Mouse (Mus musculus) MEL (cell line): Measurements from ENCODE around the gene Flad1. TPM values are rescaled to one million over a fixed set of nuclear protein-coding genes. Genes with fewer than 3 reads are reported as not detected.

Experiments
- DNase-seq: peaks from one replicate; pipeline ENCODE4 v3.0.0; 2011; ENCODE audit warnings: low read depth, low spot score
- H3K27ac ChIP-seq: 2 replicates; pipeline ENCODE4 v1.5.1; 2012; ENCODE audit warnings: low read depth, mild to moderate bottlenecking, control low read depth, low read length, moderate library complexity; ENCODE audit not compliant: control insufficient read depth
- H3K27me3 ChIP-seq, 2 experiments: fragments of 150-350 bp in 1 of 2; sonication (generic) in 1 of 2; 2 replicates each; pipeline ENCODE4 v1.6.1; 2012; ENCODE audit warnings: low read length in 2 of 2, mild to moderate bottlenecking in 2 of 2, improper control_type of control experiment in 1 of 2, moderate library complexity in 1 of 2; ENCODE audit not compliant: insufficient read depth in 2 of 2, control insufficient read depth in 1 of 2
- H3K36me3 ChIP-seq, 2 experiments: 2 replicates each; pipeline ENCODE4 v1.6.1; 2012 to 2014; ENCODE audit warnings: low read length in 2 of 2, improper control_type of control experiment in 1 of 2, inconsistent platforms in 1 of 2, mild to moderate bottlenecking in 1 of 2; ENCODE audit not compliant: insufficient read depth in 2 of 2, control insufficient read depth in 1 of 2
- H3K4me1 ChIP-seq, 2 experiments: fragments of 150-350 bp in 1 of 2; sonication (generic) in 1 of 2; 2 replicates each; pipeline ENCODE4 v1.6.1; 2012; ENCODE audit warnings: low read length in 2 of 2, improper control_type of control experiment in 1 of 2, mild to moderate bottlenecking in 1 of 2; ENCODE audit not compliant: insufficient read depth in 2 of 2, control insufficient read depth in 1 of 2
- H3K4me3 ChIP-seq, 2 experiments: fragments of 150-350 bp in 1 of 2; sonication (generic) in 1 of 2; 2 replicates each; pipeline ENCODE4 v1.5.1; 2012; ENCODE audit warnings: low read depth in 2 of 2, low read length in 2 of 2, mild to moderate bottlenecking in 2 of 2, moderate library complexity in 2 of 2, control low read depth in 1 of 2, improper control_type of control experiment in 1 of 2; ENCODE audit not compliant: control insufficient read depth in 1 of 2, insufficient read depth in 1 of 2
- H3K79me2 ChIP-seq: 2 replicates; pipeline ENCODE4 v1.6.1; 2012; ENCODE audit warnings: mild to moderate bottlenecking, low read length, moderate library complexity; ENCODE audit not compliant: control insufficient read depth, poor library complexity, insufficient read depth
- H3K9ac ChIP-seq: 2 replicates; pipeline ENCODE4 v1.6.1; 2012; ENCODE audit warnings: low read depth, mild to moderate bottlenecking, control low read depth, low read length, moderate library complexity; ENCODE audit not compliant: control insufficient read depth, poor library complexity, severe bottlenecking
- H3K9me3 ChIP-seq: fragments of 150-350 bp; sonication (generic); replicated peaks from 2 replicates; pipeline ENCODE4 v1.6.1; 2012; ENCODE audit warnings: mild to moderate bottlenecking, low read length, improper control_type of control experiment, moderate library complexity; ENCODE audit not compliant: insufficient read depth
- BHLHE40 ChIP-seq: IDR thresholded peaks from 2 replicates; pipeline ENCODE4 v1.6.1; 2012; ENCODE audit warnings: low read depth, mild to moderate bottlenecking, inconsistent platforms, low read length, improper control_type of control experiment, borderline replicate concordance
- CHD2 ChIP-seq: IDR thresholded peaks from 2 replicates; pipeline ENCODE4 v1.6.1; 2011; ENCODE audit warnings: low read length, improper control_type of control experiment
- CTCF ChIP-seq, 3 experiments: IDR thresholded peaks in 2 of 3; conservative IDR thresholded peaks in 1 of 3; 2 replicates each; pipeline ENCODE4 v1.5.1; 2011 to 2012; ENCODE audit warnings: low read length in 3 of 3, low read depth in 2 of 3, mild to moderate bottlenecking in 2 of 3, improper control_type of control experiment in 1 of 3, inconsistent platforms in 1 of 3, mixed read lengths in 1 of 3, moderate library complexity in 1 of 3; ENCODE audit not compliant: control insufficient read depth in 1 of 3, insufficient read depth in 1 of 3, poor library complexity in 1 of 3, severe bottlenecking in 1 of 3
- E2F4 ChIP-seq: IDR thresholded peaks from 2 replicates; pipeline ENCODE4 v1.6.1; 2011; ENCODE audit warnings: low read depth, low read length, improper control_type of control experiment, borderline replicate concordance
- ELF1 ChIP-seq: IDR thresholded peaks from 2 replicates; pipeline ENCODE4 v1.6.1; 2014; ENCODE audit warnings: low read depth, mild to moderate bottlenecking, inconsistent platforms, low read length, improper control_type of control experiment, moderate library complexity
- EP300 ChIP-seq, 2 experiments: IDR thresholded peaks; 2 replicates each; pipeline ENCODE4 v1.6.1; 2011; ENCODE audit warnings: improper control_type of control experiment in 2 of 2, low read length in 2 of 2, low read depth in 1 of 2, mild to moderate bottlenecking in 1 of 2
- GABPA ChIP-seq: IDR thresholded peaks from 2 replicates; pipeline ENCODE4 v1.6.1; 2012; ENCODE audit warnings: low read depth, mild to moderate bottlenecking, inconsistent platforms, low read length, improper control_type of control experiment, moderate library complexity
- JUND ChIP-seq: IDR thresholded peaks from 2 replicates; pipeline ENCODE4 v1.6.1; 2011; ENCODE audit warnings: low read depth, mild to moderate bottlenecking, improper control_type of control experiment, low read length
- KAT2A ChIP-seq: conservative IDR thresholded peaks from 2 replicates; pipeline ENCODE4 v1.6.1; 2012; ENCODE audit warnings: low read depth, low read length, improper control_type of control experiment, inconsistent platforms
- MAZ ChIP-seq: IDR thresholded peaks from 2 replicates; pipeline ENCODE4 v1.6.1; 2012; ENCODE audit warnings: low read depth, mild to moderate bottlenecking, inconsistent platforms, low read length, improper control_type of control experiment
- MEF2A ChIP-seq: IDR thresholded peaks from 2 replicates; pipeline ENCODE4 v1.6.1; 2014; ENCODE audit warnings: low read depth, mild to moderate bottlenecking, inconsistent platforms, low read length, improper control_type of control experiment; ENCODE audit not compliant: poor library complexity, insufficient replicate concordance, severe bottlenecking; ENCODE audit errors: extremely low read depth
- MXI1 ChIP-seq: IDR thresholded peaks from 2 replicates; pipeline ENCODE4 v1.6.1; 2011; ENCODE audit warnings: mild to moderate bottlenecking, low read depth, low read length, improper control_type of control experiment
- MYB ChIP-seq: IDR thresholded peaks from 2 replicates; pipeline ENCODE4 v1.6.1; 2011; ENCODE audit warnings: mild to moderate bottlenecking, low read depth, low read length, improper control_type of control experiment
- MYC ChIP-seq: IDR thresholded peaks from 2 replicates; pipeline ENCODE4 v1.6.1; 2011; ENCODE audit warnings: low read depth, mild to moderate bottlenecking, low read length, improper control_type of control experiment, moderate library complexity
- NELFE ChIP-seq: IDR thresholded peaks from 2 replicates; pipeline ENCODE4 v1.6.1; 2011; ENCODE audit warnings: low read depth, low read length, improper control_type of control experiment
- POLR2AphosphoS5 ChIP-seq: IDR thresholded peaks from 2 replicates; pipeline ENCODE4 v1.6.1; 2012; ENCODE audit warnings: low read depth, borderline replicate concordance, mild to moderate bottlenecking, inconsistent platforms, low read length, moderate library complexity, mixed read lengths
- RAD21 ChIP-seq: IDR thresholded peaks from 2 replicates; pipeline ENCODE4 v1.6.1; 2011; ENCODE audit warnings: mild to moderate bottlenecking, low read depth, low read length, improper control_type of control experiment
- RCOR1 ChIP-seq: IDR thresholded peaks from 2 replicates; pipeline ENCODE4 v1.6.1; 2012; ENCODE audit warnings: low read depth, mild to moderate bottlenecking, inconsistent platforms, low read length, improper control_type of control experiment
- USF2 ChIP-seq, 2 experiments: IDR thresholded peaks; 2 replicates each; pipeline ENCODE4 v1.6.1; 2011 to 2012; ENCODE audit warnings: improper control_type of control experiment in 2 of 2, low read length in 2 of 2, borderline replicate concordance in 1 of 2, inconsistent platforms in 1 of 2, low read depth in 1 of 2, mild to moderate bottlenecking in 1 of 2; ENCODE audit not compliant: insufficient read depth in 1 of 2
- ZC3H11A ChIP-seq: IDR thresholded peaks from 2 replicates; pipeline ENCODE4 v1.6.1; 2012; ENCODE audit warnings: low read depth, mild to moderate bottlenecking, inconsistent platforms, low read length, improper control_type of control experiment
- ZKSCAN1 ChIP-seq: IDR thresholded peaks from 2 replicates; pipeline ENCODE4 v1.6.1; 2012; ENCODE audit warnings: low read depth, mild to moderate bottlenecking, inconsistent platforms, low read length, improper control_type of control experiment, moderate library complexity
- ZNF384 ChIP-seq: IDR thresholded peaks from 2 replicates; pipeline ENCODE4 v1.6.1; 2012; ENCODE audit warnings: low read depth, mild to moderate bottlenecking, inconsistent platforms, low read length, improper control_type of control experiment
- polyA plus RNA-seq, 2 experiments: library from polyadenylated mRNA; stranded (reverse) in 1 of 2; unstranded in 1 of 2; fragments of >175 nt in 1 of 2; fragments of >200 nt in 1 of 2; gene quantifications; 2 replicates each; pipeline versions ENCODE4 v1.2.1 to v1.2.4; 2012; ENCODE audit warnings: low replicate concordance in 2 of 2, low read depth in 1 of 2; ENCODE audit not compliant: insufficient read length in 2 of 2, insufficient read depth in 1 of 2, missing spikeins in 1 of 2
- total RNA-seq: library from RNA; depleted of rRNA; stranded (reverse); fragments of 300-350 nt; gene quantifications from 2 replicates; pipeline ENCODE4 v1.2.3, GENCODE M21; 2012

Gene Flad1
- total and polyA plus RNA-seq, 3 experiments = 42.9 to 54.2 TPM; not detected in 1

DNA sequence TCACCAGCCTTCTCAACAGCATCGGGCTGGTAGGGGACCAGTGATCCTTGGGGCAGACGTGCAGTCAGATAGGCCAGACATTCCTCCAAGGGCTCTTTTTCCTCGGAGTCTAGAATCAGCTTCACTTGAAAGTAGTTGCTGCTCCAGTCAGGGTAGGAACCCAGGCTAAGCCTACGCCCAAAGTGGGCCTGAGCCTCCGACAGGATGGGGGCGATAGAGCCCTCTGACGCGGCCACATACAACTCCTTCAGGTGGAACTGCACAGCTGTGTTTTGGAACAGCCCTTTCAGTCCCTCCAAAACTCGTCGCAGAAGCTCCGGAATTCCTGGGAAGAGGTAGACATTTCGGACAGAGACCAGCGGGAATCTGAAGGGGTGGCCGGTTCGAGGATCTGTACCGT lies 3.2 kb downstream of the Flad1 start:
- H3K79me2 ChIP-seq = peaks cover 10% of the 10 kb centered on the region
- no peak overlapping the region for H3K4me3 ChIP-seq
- DNase-seq = no peak
- no peaks in the 10 kb centered on the region for H3K9me3 ChIP-seq
- peak in 1 of 3 experiments; percentile 17; a peak in 1 of 6 replicates for TF ChIP-seq CTCF (IDR thresholded peaks at IDR 0.05 in 2 of 3, conservative IDR thresholded peaks at IDR 0.05 in 1 of 3; ENCODE audit: control insufficient read depth in 1 of 3, insufficient read depth in 1 of 3, low read depth in 2 of 3, low read length in 3 of 3, poor library complexity in 1 of 3, severe bottlenecking in 1 of 3)
- no peak for TF ChIP-seq KAT2A
- TF ChIP-seq POLR2AphosphoS5 = no peak
- no peak overlapping the region for H3K27ac ChIP-seq
- peaks cover 0 to 8% of the 10 kb centered on the region in 2 experiments; a peak in 2 of 4 replicates for H3K4me1 ChIP-seq
- H3K36me3 ChIP-seq = peaks cover 9 to 14% of the 10 kb centered on the region in 2 experiments
- H3K27me3 ChIP-seq = no peaks in the 10 kb centered on the region
- no peak overlapping the region for H3K9ac ChIP-seq

DNA sequence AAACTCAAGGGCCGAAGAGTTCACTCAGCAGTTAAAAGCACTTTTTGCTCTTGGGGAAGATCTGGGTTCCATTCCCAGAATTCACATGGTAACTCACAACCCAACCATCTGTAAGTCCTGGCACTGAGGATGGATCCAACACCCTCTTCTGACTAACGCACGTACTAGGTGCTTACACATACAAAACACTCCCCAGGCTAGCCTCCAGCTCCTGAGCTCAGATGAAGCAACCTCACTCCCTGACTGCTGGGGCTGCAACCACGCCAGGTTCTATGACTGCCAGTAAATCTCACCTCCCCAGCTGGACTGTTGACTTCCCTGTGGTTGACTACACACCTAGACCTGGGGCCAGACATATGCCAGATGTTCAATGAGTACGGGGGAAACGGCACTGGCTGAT lies 4.8 kb downstream of the Flad1 start:
- no peak for TF ChIP-seq MYC
- no peak for TF ChIP-seq RAD21
- no peak for TF ChIP-seq BHLHE40
- no peak for TF ChIP-seq GABPA
- TF ChIP-seq MXI1 = no peak
- no peak for DNase-seq
- H3K36me3 ChIP-seq = peaks cover 7 to 11% of the 10 kb centered on the region in 2 experiments; a peak in 3 of 4 replicates
- no peaks in the 10 kb centered on the region for H3K9me3 ChIP-seq
- peaks cover 10% of the 10 kb centered on the region for H3K79me2 ChIP-seq
- H3K9ac ChIP-seq = no peak overlapping the region
- no peak overlapping the region for H3K4me3 ChIP-seq
- no peak overlapping the region for H3K27ac ChIP-seq
- peaks cover 0 to 6% of the 10 kb centered on the region in 2 experiments; a peak in 2 of 4 replicates for H3K4me1 ChIP-seq
- no peaks in the 10 kb centered on the region for H3K27me3 ChIP-seq

DNA sequence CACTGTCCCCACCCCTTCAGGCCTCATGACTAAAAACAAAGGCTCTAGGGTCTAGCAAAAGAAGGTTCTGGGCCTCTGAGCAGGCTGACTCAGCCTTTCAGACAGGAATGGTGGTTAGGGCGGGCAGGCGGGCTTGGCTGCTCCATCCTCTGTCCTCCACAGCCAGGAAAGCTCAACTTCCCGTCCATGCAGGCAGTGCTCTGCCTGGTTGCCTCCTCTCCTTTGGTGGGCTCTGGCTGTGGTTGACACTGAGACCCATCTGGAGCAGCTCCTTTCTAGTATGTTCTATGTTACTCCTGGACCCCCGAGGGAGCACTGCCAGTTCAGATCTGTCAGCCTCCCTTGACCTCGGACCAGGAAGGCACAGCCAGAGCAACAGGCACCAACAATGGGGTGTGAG lies 9.0 kb downstream of the Flad1 start, which contains the start of gene Lenep:
Gene Lenep, minus strand, starts transcription at position 101 of the 400 bp plus-strand sequence.
- Histone ChIP-seq H3K36me3 (peaks cover 0 to 13% of the 10 kb centered on the region in 2 experiments; a peak in 2 of 4 replicates), H3K27me3 (no peaks in the 10 kb centered on the region), H3K4me3 (no peak within 1 kb of the TSS), H3K27ac (no peak within 1 kb of the TSS), H3K79me2 (no peaks in the 10 kb centered on the region), H3K9ac (no peak within 1 kb of the TSS), H3K9me3 (no peaks in the 10 kb centered on the region), H3K4me1 (no peaks in the 10 kb centered on the region)
- TF ChIP-seq RCOR1 (no peak), ELF1 (no peak), EP300 (IDR thresholded peaks at IDR 0.05; ENCODE audit: low read depth in 1 of 2, low read length in 2 of 2) (no peak), BHLHE40 (no peak), GABPA (no peak), ZC3H11A (no peak), USF2 (IDR thresholded peaks at IDR 0.05; ENCODE audit: borderline replicate concordance in 1 of 2, insufficient read depth in 1 of 2, low read depth in 1 of 2, low read length in 2 of 2) (no peak), CTCF (IDR thresholded peaks at IDR 0.05 in 2 of 3, conservative IDR thresholded peaks at IDR 0.05 in 1 of 3; ENCODE audit: control insufficient read depth in 1 of 3, insufficient read depth in 1 of 3, low read depth in 2 of 3, low read length in 3 of 3, poor library complexity in 1 of 3, severe bottlenecking in 1 of 3) (no peak), ZNF384 (no peak), E2F4 (no peak), MAZ (no peak), MEF2A (no peak), MYB (no peak), CHD2 (no peak), NELFE (no peak), KAT2A (no peak), JUND (no peak), ZKSCAN1 (no peak)
- DNase-seq = no peak
